Mouse (Mus musculus) heart, embryonic 16.5 days (tissue): ENCODE measurements at regions not wholly inside any gene's neighbourhood (a gene's known extent, or its start where the extent isn't known, plus 50 kb on each side); places are given as distances from the start of the nearest gene placed in this dataset.

Source experiments
- ATAC-seq: fragments of 200-750 bp; cut with Nextera tagmentation; replicated peaks from 2 replicates; pipeline ENCODE4 v1.8.0; 2017; ENCODE audit warnings: moderate number of reproducible peaks; ENCODE audit not compliant: insufficient read depth, low FRiP score; ENCODE audit errors: extremely low read depth
- H3K27ac ChIP-seq: fragments of 300-500 bp; sonication (generic); 2 replicates; pipeline ENCODE4 v1.5.1; 2014; ENCODE audit warnings: mild to moderate bottlenecking, low read length, control low read depth, moderate library complexity
- H3K27me3 ChIP-seq: fragments of 300-500 bp; sonication (generic); 2 replicates; pipeline ENCODE4 v1.6.1; 2014; ENCODE audit warnings: low read length, mixed read lengths; ENCODE audit not compliant: control insufficient read depth, insufficient read depth
- H3K36me3 ChIP-seq: fragments of 300-500 bp; sonication (generic); 2 replicates; pipeline ENCODE4 v1.6.1; 2014; ENCODE audit not compliant: control insufficient read depth, insufficient read depth
- H3K4me1 ChIP-seq: fragments of 300-500 bp; sonication (generic); 2 replicates; pipeline ENCODE4 v1.6.1; 2014; ENCODE audit warnings: low read length, mixed read lengths; ENCODE audit not compliant: control insufficient read depth, insufficient read depth
- H3K4me2 ChIP-seq: fragments of 300-500 bp; sonication (generic); 2 replicates; pipeline ENCODE4 v1.6.1; 2014; ENCODE audit warnings: low read depth, mild to moderate bottlenecking, control low read depth, low read length
- H3K4me3 ChIP-seq: fragments of 300-500 bp; sonication (generic); 2 replicates; pipeline ENCODE4 v1.5.1; 2014; ENCODE audit warnings: mild to moderate bottlenecking, control low read depth, low read length
- H3K9ac ChIP-seq: fragments of 300-500 bp; sonication (generic); 2 replicates; pipeline ENCODE4 v1.6.1; 2014; ENCODE audit warnings: low read length, control low read depth
- H3K9me3 ChIP-seq: fragments of 300-500 bp; sonication (generic); replicated peaks from 2 replicates; pipeline ENCODE4 v1.6.1; 2016; ENCODE audit warnings: low read length; ENCODE audit not compliant: control insufficient read depth
- WGBS: fragments of 180-500 bp; shearing (Covaris S2); extraction: QIAGEN DNeasy Blood & Tissue Kit; methylation state at CpG from one replicate; pipeline ENCODE4 v1.1.7; 2014; 5-methylcytosine and 5-hydroxymethylcytosine counted together

DNA sequence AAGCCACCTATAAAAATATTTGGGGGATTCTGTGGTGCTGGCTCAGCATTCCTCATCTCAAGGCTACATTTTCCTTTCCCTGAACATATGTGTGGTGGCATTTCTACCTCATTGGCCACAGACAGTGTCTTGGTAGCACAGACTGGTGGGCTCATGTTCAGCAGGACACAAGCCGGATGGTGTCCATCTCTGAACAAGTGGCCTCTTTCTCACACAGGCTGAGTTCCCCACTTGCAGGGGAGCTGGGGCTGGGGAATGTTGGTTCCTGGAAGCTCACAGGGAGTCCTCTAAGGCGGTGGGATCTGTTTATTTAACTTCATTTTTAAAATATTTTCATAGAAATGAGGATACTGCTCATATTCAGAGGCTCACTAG, 78.7 kb upstream of the Lifr start:
- H3K4me2 ChIP-seq = no peak overlapping the region
- no peaks in the 10 kb centered on the region for H3K27me3 ChIP-seq
- no peak for ATAC-seq
- H3K9me3 ChIP-seq = no peaks in the 10 kb centered on the region; the same call in 1 of the 2 replicates
- 60% methylated on average over 2 of the region's 2 CpGs for WGBS
- H3K27ac ChIP-seq = no peak overlapping the region
- no peak overlapping the region for H3K4me3 ChIP-seq
- no peaks in the 10 kb centered on the region for H3K36me3 ChIP-seq
- no peak overlapping the region for H3K9ac ChIP-seq
- peaks cover 23% of the 10 kb centered on the region for H3K4me1 ChIP-seq

- no peak for ATAC-seq
- H3K4me3 ChIP-seq = no peak overlapping the region
- peaks cover 27% of the 10 kb centered on the region for H3K4me1 ChIP-seq
- H3K9ac ChIP-seq = no peak overlapping the region
- 91% methylated on average over 6 of the region's 6 CpGs for WGBS
- H3K9me3 ChIP-seq = no peaks in the 10 kb centered on the region; the same call in 1 of the 2 replicates
- H3K27ac ChIP-seq = no peak overlapping the region
- no peak overlapping the region for H3K4me2 ChIP-seq
- H3K36me3 ChIP-seq = no peaks in the 10 kb centered on the region
- no peaks in the 10 kb centered on the region for H3K27me3 ChIP-seq
These were observed 78.0 kb upstream of the Lifr start for GRCm38 (mm10) chr15:7012446-7012845.

DNA sequence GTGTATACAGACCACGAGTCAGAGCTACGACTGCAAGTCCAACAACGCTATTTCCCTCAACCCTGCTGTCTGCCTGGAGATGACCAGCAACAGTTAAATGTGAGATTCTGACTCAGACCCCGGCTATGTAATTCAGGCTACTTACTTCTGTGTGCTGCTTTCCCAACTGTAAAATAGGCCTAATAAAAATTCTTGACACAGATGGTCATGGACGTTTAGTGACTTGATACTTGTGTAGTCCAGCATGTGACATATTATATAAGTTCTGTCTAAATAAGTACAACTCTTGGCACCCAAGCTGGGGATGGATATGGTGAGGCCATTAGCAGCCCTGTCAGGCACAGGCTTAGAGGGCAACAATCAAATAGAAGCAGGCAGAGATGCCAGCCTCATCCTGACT, 77.4 kb upstream of the Lifr start:
- H3K9ac ChIP-seq = no peak overlapping the region
- no peak overlapping the region for H3K27ac ChIP-seq
- no peaks in the 10 kb centered on the region for H3K27me3 ChIP-seq
- peaks cover 29% of the 10 kb centered on the region for H3K4me1 ChIP-seq
- no peaks in the 10 kb centered on the region; the same call in 1 of the 2 replicates for H3K9me3 ChIP-seq
- H3K4me3 ChIP-seq = no peak overlapping the region
- no peaks in the 10 kb centered on the region for H3K36me3 ChIP-seq
- WGBS = 80% methylated on average over 5 of the region's 5 CpGs
- no peak overlapping the region for H3K4me2 ChIP-seq
- no peak for ATAC-seq

DNA sequence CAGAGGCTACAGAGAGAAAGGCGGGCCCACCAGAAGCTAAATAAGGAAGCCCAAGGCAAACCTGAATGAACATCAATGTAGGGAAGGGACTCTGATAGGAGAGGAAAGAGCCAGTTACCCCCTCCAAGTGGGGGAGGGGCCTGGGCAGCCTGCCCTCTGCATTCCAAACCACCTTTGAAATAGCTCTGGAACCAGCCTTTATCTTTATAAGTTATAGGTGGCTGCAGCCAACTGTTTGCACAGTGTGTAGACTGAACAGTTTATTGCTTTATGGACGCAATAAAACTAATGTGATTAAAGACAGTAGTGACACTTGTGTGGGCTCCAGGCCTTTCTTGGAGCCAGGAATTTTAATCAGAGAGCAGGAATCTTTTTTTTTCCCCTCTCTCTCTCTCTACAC, 75.4 kb upstream of the Lifr start:
- WGBS = 47% methylated on average over 2 of the region's 2 CpGs
- H3K27ac ChIP-seq = 0 out of 2 replicates have a peak overlapping the region, but pooled peaks have one; percentile 32
- peak; percentile 64 for ATAC-seq

DNA sequence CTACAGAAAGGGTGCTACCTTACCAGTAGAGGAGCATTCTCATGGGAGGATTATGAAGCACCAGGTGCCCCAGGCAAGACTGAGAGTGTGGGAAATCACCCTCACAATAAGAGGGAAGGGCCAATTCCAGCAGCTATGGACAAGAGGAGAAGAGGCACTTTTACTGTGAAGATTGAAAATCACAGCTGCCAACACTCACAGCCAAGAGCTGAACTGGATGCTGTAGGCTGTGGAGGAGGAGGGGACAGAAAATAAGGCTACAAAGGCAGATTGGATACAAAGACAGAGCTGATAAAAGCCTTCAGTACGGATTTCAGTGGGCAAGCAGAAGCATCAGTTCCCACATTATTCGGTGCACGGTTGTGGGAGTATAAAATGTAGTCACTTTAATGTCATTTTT, 74.4 kb upstream of the Lifr start:
- Histone ChIP-seq H3K4me3 (no peak overlapping the region), H3K9me3 (no peaks in the 10 kb centered on the region), H3K4me2 (no peak overlapping the region), H3K36me3 (no peaks in the 10 kb centered on the region), H3K4me1 (peaks cover 29% of the 10 kb centered on the region), H3K9ac (no peak overlapping the region), H3K27me3 (no peaks in the 10 kb centered on the region), H3K27ac (no peak overlapping the region)
- WGBS = 30% methylated on average over 3 of the region's 3 CpGs
- no peak for ATAC-seq

More for the DNA sequence above, 75.4 kb upstream of the Lifr start:
- Histone ChIP-seq H3K4me1 (peaks cover 29% of the 10 kb centered on the region), H3K9me3 (no peaks in the 10 kb centered on the region; the same call in 1 of the 2 replicates), H3K27me3 (no peaks in the 10 kb centered on the region), H3K4me2 (peak overlapping the region; percentile 16; the same call in 1 of the 2 replicates), H3K4me3 (no peak overlapping the region), H3K36me3 (no peaks in the 10 kb centered on the region), H3K9ac (no peak overlapping the region)

DNA sequence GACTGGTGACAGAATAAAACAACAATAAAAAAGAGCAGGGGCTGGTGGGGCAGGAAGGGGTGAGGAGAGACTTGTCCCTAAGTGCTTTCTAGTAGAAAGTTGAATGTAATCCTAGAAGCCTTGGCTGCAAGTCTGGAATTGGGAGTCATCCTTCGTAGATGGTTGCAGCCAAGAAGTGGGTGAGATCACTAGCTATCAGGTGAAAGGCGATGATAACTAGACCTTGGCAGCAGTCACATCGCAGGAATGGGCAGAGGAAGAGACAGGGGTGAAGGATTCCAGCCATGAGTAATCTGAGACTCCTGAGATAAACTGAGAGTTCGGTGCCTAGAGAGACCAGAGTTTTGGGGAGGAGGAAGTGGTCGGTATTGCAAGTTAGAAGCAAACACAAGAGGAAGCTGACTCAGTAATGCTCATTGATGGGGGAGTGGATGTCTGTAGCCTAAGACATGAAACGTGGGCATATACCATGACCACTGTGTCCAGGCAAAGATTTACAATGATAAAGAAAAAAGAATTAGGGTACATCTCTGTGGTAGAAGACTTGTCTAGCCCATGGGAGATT, 73.1 kb upstream of the Lifr start:
- Histone ChIP-seq H3K36me3 (no peaks in the 10 kb centered on the region), H3K9ac (no peak overlapping the region), H3K27me3 (no peaks in the 10 kb centered on the region), H3K4me1 (peaks cover 26% of the 10 kb centered on the region), H3K9me3 (no peaks in the 10 kb centered on the region), H3K4me3 (no peak overlapping the region), H3K4me2 (no peak overlapping the region), H3K27ac (no peak overlapping the region)
- no peak for ATAC-seq
- WGBS = 22% methylated on average over 6 of the region's 6 CpGs

DNA sequence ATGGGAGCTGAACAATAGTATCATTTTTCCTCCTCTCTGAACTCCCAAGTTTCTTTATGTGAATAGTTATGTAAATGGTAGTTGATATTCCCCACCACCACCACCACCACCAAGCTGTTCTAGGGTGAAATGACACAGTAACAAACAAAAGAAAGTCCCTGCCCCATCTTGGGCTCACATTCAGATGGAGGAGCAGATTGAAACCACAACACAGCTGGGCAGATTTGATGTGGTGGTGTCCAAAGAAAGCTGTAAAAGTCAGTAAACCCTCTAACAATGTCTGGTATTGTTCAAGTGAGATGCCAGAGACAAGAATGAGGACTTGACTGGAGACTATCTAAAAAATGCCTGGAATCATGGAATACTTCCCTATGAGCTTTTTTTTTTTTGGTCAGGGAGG, 67.8 kb upstream of the Lifr start:
- ATAC-seq = no peak
- Histone ChIP-seq H3K36me3 (no peaks in the 10 kb centered on the region), H3K4me2 (no peak overlapping the region), H3K27me3 (no peaks in the 10 kb centered on the region), H3K4me3 (no peak overlapping the region), H3K27ac (no peak overlapping the region), H3K4me1 (peaks cover 2% of the 10 kb centered on the region), H3K9me3 (no peaks in the 10 kb centered on the region), H3K9ac (no peak overlapping the region)

- Histone ChIP-seq H3K4me2 (no peak overlapping the region), H3K27me3 (no peaks in the 10 kb centered on the region), H3K27ac (no peak overlapping the region), H3K9me3 (no peaks in the 10 kb centered on the region), H3K4me1 (peaks cover 10% of the 10 kb centered on the region), H3K4me3 (no peak overlapping the region), H3K36me3 (no peaks in the 10 kb centered on the region), H3K9ac (no peak overlapping the region)
- 70% methylated on average over 4 of the region's 4 CpGs for WGBS
- no peak for ATAC-seq
These were observed 65.2 kb upstream of the Lifr start for GRCm38 (mm10) chr15:7025194-7025593.

DNA sequence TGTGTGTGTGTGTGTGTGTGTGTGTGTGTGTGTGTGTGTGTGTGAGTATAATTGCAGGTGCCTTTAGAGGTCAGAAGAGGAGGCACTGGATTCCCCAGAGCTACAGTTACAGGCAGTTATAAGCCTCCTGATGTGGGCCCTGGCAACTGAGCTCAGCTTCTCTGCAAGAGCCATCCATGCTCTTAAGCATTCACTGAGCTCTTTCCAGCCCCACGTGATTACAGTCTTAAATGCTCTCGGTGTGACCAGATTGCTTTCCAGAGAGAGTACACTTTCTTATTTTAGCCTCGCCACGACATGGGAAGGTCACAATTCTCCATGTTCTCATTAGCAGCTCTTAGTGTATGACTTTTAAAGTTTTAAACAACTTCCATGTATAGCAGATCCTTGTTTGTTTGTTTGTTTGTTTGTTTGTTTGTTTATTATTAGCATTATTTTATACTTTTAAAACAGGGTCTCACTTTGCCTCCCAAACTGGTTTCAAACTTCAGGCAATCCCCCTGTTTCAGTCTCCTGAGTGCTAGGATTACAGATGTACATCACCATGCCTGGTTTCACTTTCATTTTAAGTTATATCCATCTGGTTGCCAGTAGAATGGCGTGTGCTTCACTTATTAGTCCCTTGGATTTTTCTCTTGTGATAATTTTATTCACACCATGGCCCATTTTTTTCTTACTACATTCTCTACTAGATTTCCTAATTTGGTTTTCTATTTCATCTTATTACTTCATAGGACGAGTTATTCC, 58.9 kb upstream of the Lifr start:
- peak; percentile 41; the same call in 1 of the 2 replicates for ATAC-seq
- no peaks in the 10 kb centered on the region for H3K36me3 ChIP-seq
- peaks cover 10% of the 10 kb centered on the region for H3K4me1 ChIP-seq
- no peak overlapping the region for H3K4me2 ChIP-seq
- H3K27me3 ChIP-seq = no peaks in the 10 kb centered on the region
- no peak overlapping the region for H3K4me3 ChIP-seq
- no peaks in the 10 kb centered on the region for H3K9me3 ChIP-seq
- 41% methylated on average over 6 of the region's 6 CpGs for WGBS
- no peak overlapping the region for H3K9ac ChIP-seq
- H3K27ac ChIP-seq = peak overlapping the region; percentile 51; the same call in 1 of the 2 replicates
